Mouse (Mus musculus): ENCODE measurements around the gene Mcm3ap. TPM values are rescaled to one million over a fixed set of nuclear protein-coding genes. Genes with fewer than 3 reads are reported as not detected.

The Mcm3ap gene
- polyA plus RNA-seq, 1 experiment: 33.6 TPM

- peaks cover 80% of the 10 kb centered on the region for H3K4me1 ChIP-seq
- H3K36me3 ChIP-seq (replicated peaks; ENCODE audit: low read length): peaks cover 88% of the 10 kb centered on the region
- no peaks in the 10 kb centered on the region for H3K27me3 ChIP-seq (replicated peaks)
- peak overlapping the region; percentile 66 for H3K4me3 ChIP-seq (replicated peaks)
- no peaks in the 10 kb centered on the region for H3K9me3 ChIP-seq
- no peak for TF ChIP-seq GATA1 (IDR thresholded peaks at IDR 0.05; ENCODE audit: borderline replicate concordance, low read length)
- TF ChIP-seq FLI1 (IDR thresholded peaks at IDR 0.05; ENCODE audit: low read length): no peak
Observed at GRCm38 (mm10) chr10:76488265-76488664, 19.5 kb downstream of the Mcm3ap start.

- Histone ChIP-seq H3K4me3 (replicated peaks) (peak overlapping the region; percentile 1), H3K4me1 (peaks cover 85% of the 10 kb centered on the region), H3K9me3 (no peaks in the 10 kb centered on the region), H3K27me3 (replicated peaks) (no peaks in the 10 kb centered on the region), H3K36me3 (replicated peaks; ENCODE audit: low read length) (peaks cover 88% of the 10 kb centered on the region)
- TF ChIP-seq FLI1 (IDR thresholded peaks at IDR 0.05; ENCODE audit: low read length): no peak
- TF ChIP-seq GATA1 (IDR thresholded peaks at IDR 0.05; ENCODE audit: borderline replicate concordance, low read length): no peak
Observed at GRCm38 (mm10) chr10:76489205-76489604, 20.5 kb downstream of the Mcm3ap start.

- H3K9me3 ChIP-seq: no peaks in the 10 kb centered on the region
- peaks cover 50% of the 10 kb centered on the region for H3K4me1 ChIP-seq
Observed at GRCm38 (mm10) chr10:76493527-76493926, 24.8 kb downstream of the Mcm3ap start.

GRCm38 (mm10) chr10:76495501-76495900 lies 26.8 kb downstream of the Mcm3ap start:
- Histone ChIP-seq H3K4me3 (replicated peaks) (no peak overlapping the region), H3K4me1 (peaks cover 36% of the 10 kb centered on the region), H3K36me3 (replicated peaks; ENCODE audit: low read length) (peaks cover 93% of the 10 kb centered on the region), H3K27me3 (replicated peaks) (no peaks in the 10 kb centered on the region), H3K9me3 (no peaks in the 10 kb centered on the region)
- no peak for TF ChIP-seq FLI1 (IDR thresholded peaks at IDR 0.05; ENCODE audit: low read length)
- TF ChIP-seq GATA1 (IDR thresholded peaks at IDR 0.05; ENCODE audit: borderline replicate concordance, low read length): no peak

More at GRCm38 (mm10) chr10:76493527-76493926, 24.8 kb downstream of the Mcm3ap start:
- H3K36me3 ChIP-seq (replicated peaks; ENCODE audit: low read length): peaks cover 93% of the 10 kb centered on the region
- TF ChIP-seq GATA1 (IDR thresholded peaks at IDR 0.05; ENCODE audit: borderline replicate concordance, low read length) (no peak), FLI1 (IDR thresholded peaks at IDR 0.05; ENCODE audit: low read length) (no peak)
- no peaks in the 10 kb centered on the region for H3K27me3 ChIP-seq (replicated peaks)
- H3K4me3 ChIP-seq (replicated peaks): peak overlapping the region; percentile 8

- no peak overlapping the region for H3K4me3 ChIP-seq (replicated peaks)
- TF ChIP-seq FLI1 (IDR thresholded peaks at IDR 0.05; ENCODE audit: low read length) (no peak), GATA1 (IDR thresholded peaks at IDR 0.05; ENCODE audit: borderline replicate concordance, low read length) (no peak)
- no peaks in the 10 kb centered on the region for H3K27me3 ChIP-seq (replicated peaks)
- H3K4me1 ChIP-seq: peaks cover 30% of the 10 kb centered on the region
- H3K36me3 ChIP-seq (replicated peaks; ENCODE audit: low read length): peaks cover 93% of the 10 kb centered on the region
- no peaks in the 10 kb centered on the region for H3K9me3 ChIP-seq
Observed at GRCm38 (mm10) chr10:76496366-76496765, 27.6 kb downstream of the Mcm3ap start.

- no peak for TF ChIP-seq FLI1 (IDR thresholded peaks at IDR 0.05; ENCODE audit: low read length)
- no peaks in the 10 kb centered on the region for H3K27me3 ChIP-seq (replicated peaks)
- H3K36me3 ChIP-seq (replicated peaks; ENCODE audit: low read length): peaks cover 96% of the 10 kb centered on the region
- peaks cover 29% of the 10 kb centered on the region for H3K4me1 ChIP-seq
- no peaks in the 10 kb centered on the region for H3K9me3 ChIP-seq
- H3K4me3 ChIP-seq (replicated peaks): no peak overlapping the region
Observed at GRCm38 (mm10) chr10:76497522-76497921, 28.8 kb downstream of the Mcm3ap start.

GRCm38 (mm10) chr10:76504271-76504943 lies 35.7 kb downstream of the Mcm3ap start:
- Histone ChIP-seq H3K36me3 (replicated peaks; ENCODE audit: low read length) (peaks cover 96% of the 10 kb centered on the region), H3K4me3 (replicated peaks) (no peak overlapping the region)

GRCm38 (mm10) chr10:76505865-76506264 lies 37.1 kb downstream of the Mcm3ap start:
- no peak overlapping the region for H3K4me3 ChIP-seq (replicated peaks)
- TF ChIP-seq GATA1 (IDR thresholded peaks at IDR 0.05; ENCODE audit: borderline replicate concordance, low read length): no peak
- no peak for TF ChIP-seq FLI1 (IDR thresholded peaks at IDR 0.05; ENCODE audit: low read length)

More at GRCm38 (mm10) chr10:76504271-76504943, 35.7 kb downstream of the Mcm3ap start:
- Histone ChIP-seq H3K4me1 (peaks cover 18% of the 10 kb centered on the region), H3K27me3 (replicated peaks) (no peaks in the 10 kb centered on the region), H3K9me3 (no peaks in the 10 kb centered on the region)
- TF ChIP-seq FLI1 (IDR thresholded peaks at IDR 0.05; ENCODE audit: low read length): no peak
- no peak for TF ChIP-seq GATA1 (IDR thresholded peaks at IDR 0.05; ENCODE audit: borderline replicate concordance, low read length)

GRCm38 (mm10) chr10:76512965-76513583 lies 44.3 kb downstream of the Mcm3ap start:
- Histone ChIP-seq H3K4me3 (replicated peaks) (peak overlapping the region; percentile 9), H3K36me3 (replicated peaks; ENCODE audit: low read length) (peaks cover 96% of the 10 kb centered on the region), H3K4me1 (peaks cover 12% of the 10 kb centered on the region), H3K9me3 (peaks cover 7% of the 10 kb centered on the region), H3K27me3 (replicated peaks) (no peaks in the 10 kb centered on the region)
- TF ChIP-seq FLI1 (IDR thresholded peaks at IDR 0.05; ENCODE audit: low read length) (no peak), GATA1 (IDR thresholded peaks at IDR 0.05; ENCODE audit: borderline replicate concordance, low read length) (no peak)

More at GRCm38 (mm10) chr10:76505865-76506264, 37.1 kb downstream of the Mcm3ap start:
- Histone ChIP-seq H3K27me3 (replicated peaks) (no peaks in the 10 kb centered on the region), H3K4me1 (peaks cover 13% of the 10 kb centered on the region), H3K36me3 (replicated peaks; ENCODE audit: low read length) (peaks cover 96% of the 10 kb centered on the region), H3K9me3 (no peaks in the 10 kb centered on the region)

GRCm38 (mm10) chr10:76530922-76531321 lies 62.2 kb downstream of the Mcm3ap start:
- Histone ChIP-seq H3K4me1 (peaks cover 68% of the 10 kb centered on the region), H3K27me3 (replicated peaks) (no peaks in the 10 kb centered on the region), H3K9me3 (no peaks in the 10 kb centered on the region), H3K36me3 (replicated peaks; ENCODE audit: low read length) (peaks cover 34% of the 10 kb centered on the region), H3K4me3 (replicated peaks) (peak overlapping the region; percentile 94)
- TF ChIP-seq GATA1 (IDR thresholded peaks at IDR 0.05; ENCODE audit: borderline replicate concordance, low read length) (no peak), FLI1 (IDR thresholded peaks at IDR 0.05; ENCODE audit: low read length) (no peak)

Measured in megakaryocyte, embryonic 14.5 days (primary cell).